Comparison of ENCODE assay signal across 8 mouse cellular contexts in genomic region chr5:137649669-137650571, GRCm38 (mm10). TPM values are rescaled to one million over a fixed set of nuclear protein-coding genes. Genes with fewer than 3 reads are reported as not detected.
DNase-seq lines count a peak whose midpoint lies in the region; ATAC-seq lines count a peak whose summit lies in the region.

No protein-coding gene starts in this region.

- peaks cover 35% of the 10 kb centered on the region for H3K36me3 ChIP-seq in forebrain, embryonic 14.5 days (ENCODE audit: control insufficient read depth, insufficient read depth, low read length)
- H3K36me3 ChIP-seq in forebrain, embryonic 15.5 days = peaks cover 23% of the 10 kb centered on the region; the same call in 1 of the 2 replicates
- 0 out of 2 replicates have a peak, but pooled peaks cover 10% of the 10 kb centered on the region for H3K36me3 ChIP-seq in heart, embryonic 15.5 days
- H3K36me3 ChIP-seq in liver, embryonic 16.5 days (ENCODE audit: control insufficient read depth, insufficient read depth) = peaks cover 33% of the 10 kb centered on the region

- H3K4me1 ChIP-seq in forebrain, embryonic 14.5 days (ENCODE audit: control insufficient read depth, insufficient read depth, low read length) = no peaks in the 10 kb centered on the region; the same call in 1 of the 2 replicates
- peaks cover 12% of the 10 kb centered on the region for H3K4me1 ChIP-seq in forebrain, embryonic 15.5 days
- H3K4me1 ChIP-seq in heart, embryonic 15.5 days (replicated peaks) = peaks cover 28% of the 10 kb centered on the region
- H3K4me1 ChIP-seq in liver, embryonic 16.5 days (ENCODE audit: control insufficient read depth, low read depth, low read length) = peaks cover 34% of the 10 kb centered on the region

- no peak overlapping the region for H3K9ac ChIP-seq in forebrain, embryonic 14.5 days (ENCODE audit: low read length)
- H3K9ac ChIP-seq in forebrain, embryonic 15.5 days (replicated peaks) = no peak overlapping the region; the same call in 1 of the 2 replicates
- H3K9ac ChIP-seq in heart, embryonic 15.5 days = peak overlapping the region; percentile 46
- no peak overlapping the region for H3K9ac ChIP-seq in liver, embryonic 16.5 days (ENCODE audit: low read depth, low read length)

- no peak overlapping the region for H3K27ac ChIP-seq in forebrain, embryonic 14.5 days (ENCODE audit: low read depth, low read length)
- no peak overlapping the region for H3K27ac ChIP-seq in forebrain, embryonic 15.5 days (replicated peaks)
- peak overlapping the region; percentile 34; the same call in 1 of the 2 replicates for H3K27ac ChIP-seq in heart, embryonic 15.5 days
- H3K27ac ChIP-seq in liver, embryonic 16.5 days (ENCODE audit: low read length) = no peak overlapping the region

- H3K4me2 ChIP-seq in forebrain, embryonic 14.5 days (ENCODE audit: low read length) = 0 out of 2 replicates have a peak overlapping the region, but pooled peaks have one; percentile 5
- no peak overlapping the region for H3K4me2 ChIP-seq in forebrain, embryonic 15.5 days (replicated peaks)
- H3K4me2 ChIP-seq in heart, embryonic 15.5 days = peak overlapping the region; percentile 44
- no peak overlapping the region; the same call in 1 of the 2 replicates for H3K4me2 ChIP-seq in liver, embryonic 16.5 days (ENCODE audit: low read depth, low read length)

- H3K4me3 ChIP-seq in forebrain, embryonic 14.5 days (ENCODE audit: low read depth, low read length) = no peak overlapping the region
- no peak overlapping the region for H3K4me3 ChIP-seq in forebrain, embryonic 15.5 days
- H3K4me3 ChIP-seq in heart, embryonic 15.5 days = no peak overlapping the region
- H3K4me3 ChIP-seq in liver, embryonic 16.5 days (ENCODE audit: low read depth, low read length) = no peak overlapping the region

- ATAC-seq in forebrain, embryonic 14.5 days = no peak
- no peak for ATAC-seq in forebrain, embryonic 15.5 days (replicated peaks)
- no peak for ATAC-seq in heart, embryonic 15.5 days (replicated peaks; ENCODE audit: insufficient number of reproducible peaks, insufficient read depth, low FRiP score, low read depth)
- 0 out of 2 replicates have a peak, but pooled peaks have one; percentile 5 for ATAC-seq in liver, embryonic 16.5 days (ENCODE audit: low read depth)
- no peak for ATAC-seq in activated CD4-positive, CD25-positive, alpha-beta regulatory T cell, adult 4 months

- DNase-seq in forebrain, embryonic 14.5 days (ENCODE audit: low spot score) = no peak
- peak; percentile 94 for DNase-seq in A20 (ENCODE audit: low read depth, low spot score)
- DNase-seq in left cerebral cortex, adult 11 months (ENCODE audit: low spot score) = no peak
- DNase-seq in cerebellum, adult 11-12 months = no peak

- 20% methylated on average over 17 of the region's 18 CpGs for WGBS in forebrain, embryonic 14.5 days
- 19% methylated on average over 18 of the region's 18 CpGs for WGBS in forebrain, embryonic 15.5 days
- 18% methylated on average over 18 of the region's 18 CpGs for WGBS in heart, embryonic 15.5 days
- 23% methylated on average over 18 of the region's 18 CpGs for WGBS in liver, embryonic 16.5 days (ENCODE audit: insufficient replicate concordance)

- no peaks in the 10 kb centered on the region for H3K9me3 ChIP-seq in forebrain, embryonic 14.5 days (replicated peaks; ENCODE audit: control insufficient read depth, low read length)
- no peaks in the 10 kb centered on the region for H3K9me3 ChIP-seq in forebrain, embryonic 15.5 days
- no peaks in the 10 kb centered on the region for H3K9me3 ChIP-seq in heart, embryonic 15.5 days (replicated peaks)
- no peaks in the 10 kb centered on the region for H3K9me3 ChIP-seq in liver, embryonic 16.5 days (replicated peaks; ENCODE audit: control insufficient read depth, low read length)

- H3K27me3 ChIP-seq in forebrain, embryonic 14.5 days (replicated peaks; ENCODE audit: control insufficient read depth, insufficient read depth, low read length) = peaks cover 16% of the 10 kb centered on the region
- H3K27me3 ChIP-seq in forebrain, embryonic 15.5 days = peaks cover 16% of the 10 kb centered on the region
- peaks cover 14% of the 10 kb centered on the region for H3K27me3 ChIP-seq in heart, embryonic 15.5 days
- peaks cover 12% of the 10 kb centered on the region for H3K27me3 ChIP-seq in liver, embryonic 16.5 days (ENCODE audit: control insufficient read depth, insufficient read depth, low read depth, low read length)

RNA-seq across cellular contexts. Expression of gene Irs3, which starts 4.4 kb away (rescaled TPM):
- polyA plus RNA-seq in forebrain, embryonic 14.5 days (2014; fragmentation: Nextera tagmentation; extraction: Ambion mirVana) = not detected in 2 replicates
- polyA plus RNA-seq in forebrain, embryonic 15.5 days (2015; fragmentation: Nextera tagmentation; extraction: Ambion mirVana) = 0.11 TPM in 1 of 2 replicates, not detected in the other
- 0.13 and 0.21 TPM in 2 replicates for polyA plus RNA-seq in heart, embryonic 15.5 days (2015; fragmentation: Nextera tagmentation; extraction: Ambion mirVana)
- 0.15 TPM in 1 of 2 replicates, not detected in the other for polyA plus RNA-seq in liver, embryonic 16.5 days (2015; fragmentation: Nextera tagmentation; extraction: Ambion mirVana)
- not detected for polyA plus RNA-seq in activated CD4-positive, CD25-positive, alpha-beta regulatory T cell, adult 4 months (2017; shearing (Covaris generic))

RNA-seq across cellular contexts. Expression of gene Sap25, which starts 8.8 kb away (rescaled TPM):
- polyA plus RNA-seq in forebrain, embryonic 14.5 days (2014; fragmentation: Nextera tagmentation; extraction: Ambion mirVana) = 1.5 and 4.6 TPM in 2 replicates
- polyA plus RNA-seq in forebrain, embryonic 15.5 days (2015; fragmentation: Nextera tagmentation; extraction: Ambion mirVana) = 4.5 and 8.5 TPM in 2 replicates
- polyA plus RNA-seq in heart, embryonic 15.5 days (2015; fragmentation: Nextera tagmentation; extraction: Ambion mirVana) = 4.0 and 6.0 TPM in 2 replicates
- 4.5 and 6.7 TPM in 2 replicates for polyA plus RNA-seq in liver, embryonic 16.5 days (2015; fragmentation: Nextera tagmentation; extraction: Ambion mirVana)
- polyA plus RNA-seq in activated CD4-positive, CD25-positive, alpha-beta regulatory T cell, adult 4 months (2017; shearing (Covaris generic)) = 10 to 100 TPM; 30.0 to 32.3 TPM

RNA-seq across cellular contexts. Expression of gene Gm20605, which starts 20.9 kb away (rescaled TPM):
- 4.6 and 6.6 TPM in 2 replicates for polyA plus RNA-seq in forebrain, embryonic 14.5 days (2014; fragmentation: Nextera tagmentation; extraction: Ambion mirVana)
- polyA plus RNA-seq in forebrain, embryonic 15.5 days (2015; fragmentation: Nextera tagmentation; extraction: Ambion mirVana) = 6.9 and 7.8 TPM in 2 replicates
- polyA plus RNA-seq in heart, embryonic 15.5 days (2015; fragmentation: Nextera tagmentation; extraction: Ambion mirVana) = 7.1 and 12.2 TPM in 2 replicates
- 5.2 and 6.1 TPM in 2 replicates for polyA plus RNA-seq in liver, embryonic 16.5 days (2015; fragmentation: Nextera tagmentation; extraction: Ambion mirVana)
- polyA plus RNA-seq in activated CD4-positive, CD25-positive, alpha-beta regulatory T cell, adult 4 months (2017; shearing (Covaris generic)) = 10 to 100 TPM in 1 of 2 experiments, 1 to 10 TPM in 1; 8.1 to 10.2 TPM

RNA-seq across cellular contexts. Expression of gene Lrch4, which starts 21.0 kb away (rescaled TPM):
- polyA plus RNA-seq in forebrain, embryonic 14.5 days (2014; fragmentation: Nextera tagmentation; extraction: Ambion mirVana) = 12.3 and 12.4 TPM in 2 replicates
- polyA plus RNA-seq in forebrain, embryonic 15.5 days (2015; fragmentation: Nextera tagmentation; extraction: Ambion mirVana) = 21.4 and 22.1 TPM in 2 replicates
- 20.7 and 26.7 TPM in 2 replicates for polyA plus RNA-seq in heart, embryonic 15.5 days (2015; fragmentation: Nextera tagmentation; extraction: Ambion mirVana)
- polyA plus RNA-seq in liver, embryonic 16.5 days (2015; fragmentation: Nextera tagmentation; extraction: Ambion mirVana) = 25.1 and 26.8 TPM in 2 replicates
- polyA plus RNA-seq in activated CD4-positive, CD25-positive, alpha-beta regulatory T cell, adult 4 months (2017; shearing (Covaris generic)) = 10 to 100 TPM; 61.6 to 68.6 TPM

RNA-seq across cellular contexts. Expression of gene Fbxo24, which starts 21.1 kb away (rescaled TPM):
- 0.10 TPM in 1 of 2 replicates, not detected in the other for polyA plus RNA-seq in forebrain, embryonic 14.5 days (2014; fragmentation: Nextera tagmentation; extraction: Ambion mirVana)
- polyA plus RNA-seq in forebrain, embryonic 15.5 days (2015; fragmentation: Nextera tagmentation; extraction: Ambion mirVana) = 0.22 TPM in 1 of 2 replicates, not detected in the other
- polyA plus RNA-seq in heart, embryonic 15.5 days (2015; fragmentation: Nextera tagmentation; extraction: Ambion mirVana) = 0.11 and 0.23 TPM in 2 replicates
- polyA plus RNA-seq in liver, embryonic 16.5 days (2015; fragmentation: Nextera tagmentation; extraction: Ambion mirVana) = 0.07 and 0.13 TPM in 2 replicates
- under 1 TPM in 1 of 2 experiments, not detected in 1; 0.33 TPM for polyA plus RNA-seq in activated CD4-positive, CD25-positive, alpha-beta regulatory T cell, adult 4 months (2017; shearing (Covaris generic))

Comparison
In these comparisons a context has a peak if more than half of its experiments do, and no peak if none do; other contexts are left out.
1. H3K4me2 ChIP-seq: peak in forebrain, embryonic 14.5 days (single experiment) and heart, embryonic 15.5 days (single experiment); none in forebrain, embryonic 15.5 days (single experiment) and liver, embryonic 16.5 days (single experiment).